Mouse (Mus musculus) forebrain, embryonic 12.5 days (tissue): ENCODE results near the gene Lgals1. TPM values are rescaled to one million over a fixed set of nuclear protein-coding genes. Genes with fewer than 3 reads are reported as not detected.

ENCODE experiments used
- ATAC-seq: fragments of 200-750 bp; cut with Nextera tagmentation; 2 replicates; pipeline ENCODE4 v1.8.0; 2017; ENCODE audit warnings: moderate TSS enrichment; ENCODE audit not compliant: low FRiP score
- H3K27ac ChIP-seq: fragments of 300-500 bp; sonication (generic); 2 replicates; pipeline ENCODE4 v1.5.1; 2016; ENCODE audit warnings: mild to moderate bottlenecking
- H3K27me3 ChIP-seq: fragments of 300-500 bp; sonication (generic); 2 replicates; pipeline ENCODE4 v1.6.1; 2016; ENCODE audit warnings: mild to moderate bottlenecking
- H3K36me3 ChIP-seq: fragments of 300-500 bp; sonication (generic); replicated peaks from 2 replicates; pipeline ENCODE4 v1.6.1; 2016; ENCODE audit warnings: mild to moderate bottlenecking
- H3K4me1 ChIP-seq: fragments of 300-500 bp; sonication (generic); 2 replicates; pipeline ENCODE4 v1.6.1; 2016
- H3K4me2 ChIP-seq: fragments of 300-500 bp; sonication (generic); 2 replicates; pipeline ENCODE4 v1.6.1; 2016; ENCODE audit warnings: mild to moderate bottlenecking, moderate library complexity
- H3K4me3 ChIP-seq: fragments of 300-500 bp; sonication (generic); replicated peaks from 2 replicates; pipeline ENCODE4 v1.5.1; 2016; ENCODE audit warnings: mild to moderate bottlenecking
- H3K9ac ChIP-seq: fragments of 300-500 bp; sonication (generic); 2 replicates; pipeline ENCODE4 v1.6.1; 2016; ENCODE audit warnings: mild to moderate bottlenecking
- H3K9me3 ChIP-seq: fragments of 300-500 bp; sonication (generic); 2 replicates; pipeline ENCODE4 v1.6.1; 2016
- WGBS: fragments of 180-500 bp; shearing (Covaris S2); methylation state at CpG from one replicate; pipeline ENCODE4 v1.1.7; 2016; 5-methylcytosine and 5-hydroxymethylcytosine counted together
- polyA plus RNA-seq: library from polyadenylated mRNA; unstranded; fragments of >200 nt; fragmentation: Nextera tagmentation; extraction: Ambion mirVana; gene quantifications from 2 replicates; pipeline ENCODE4 v1.2.1, GENCODE M21; 2016

Lgals1 gene
- polyA plus RNA-seq, 1 experiment from 2014 or later, result 321 TPM

DNA sequence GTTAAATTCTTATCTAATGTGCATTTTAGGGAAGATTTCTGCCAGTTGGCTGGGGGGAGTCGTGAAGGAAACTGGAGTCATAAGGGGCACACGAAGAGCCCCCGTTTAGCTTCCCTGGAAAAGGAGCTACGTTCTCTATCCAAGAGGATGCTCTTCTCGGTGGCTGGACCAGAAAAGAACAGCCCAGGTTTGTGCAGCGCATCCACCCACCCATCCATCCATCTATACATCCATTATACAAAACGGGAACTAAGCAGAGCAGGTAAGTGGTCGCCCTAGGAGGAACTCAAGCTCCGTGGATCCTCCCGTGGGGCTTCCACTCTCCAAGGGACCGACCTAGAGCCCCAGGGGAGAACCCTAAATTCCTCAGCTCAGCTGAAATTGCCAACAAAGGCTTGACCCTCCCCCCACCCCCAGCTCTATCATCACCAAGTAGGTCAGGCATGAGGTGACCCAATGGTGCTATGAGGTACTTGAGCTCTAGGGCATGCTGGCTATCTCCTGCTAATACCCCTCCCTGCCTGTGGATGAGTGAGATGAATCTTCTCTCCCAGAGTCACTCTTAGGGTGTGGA lies 21.7 kb downstream of the Lgals1 start:
- H3K27me3 ChIP-seq, result peaks cover 13% of the 10 kb centered on the region; the same call in 1 of the 2 replicates
- ATAC-seq, result no peak; the same call in none of the 2 replicates
- H3K9ac ChIP-seq, result peak overlapping the region; percentile 65
- H3K36me3 ChIP-seq, result peaks cover 23% of the 10 kb centered on the region
- 1% methylated on average over 11 of the region's 11 CpGs for WGBS
- H3K4me1 ChIP-seq, result peaks cover 14% of the 10 kb centered on the region
- H3K4me2 ChIP-seq, result peak overlapping the region; percentile 81
- H3K27ac ChIP-seq, result peak overlapping the region; percentile 57
- no peaks in the 10 kb centered on the region for H3K9me3 ChIP-seq
- H3K4me3 ChIP-seq, result peak overlapping the region; percentile 54

DNA sequence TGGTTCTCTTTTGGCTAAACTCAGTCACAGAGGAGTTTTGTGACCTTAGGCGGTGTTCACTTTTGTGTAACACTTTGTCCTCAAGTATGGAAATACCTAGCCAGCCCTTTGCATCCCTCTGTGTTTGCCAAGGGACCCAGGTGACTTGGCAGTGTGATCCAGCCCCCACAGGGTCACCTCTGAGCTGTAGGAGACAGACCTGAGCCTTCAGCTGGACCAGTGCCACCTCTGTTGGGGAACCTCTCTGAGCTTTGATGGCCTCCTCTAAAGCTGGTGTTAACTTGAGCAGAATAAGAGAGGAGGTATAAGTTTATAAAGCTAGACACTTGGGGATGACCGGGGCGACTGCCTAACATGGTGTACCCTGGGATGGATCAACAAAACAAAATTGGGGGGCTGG lies 22.4 kb downstream of the Lgals1 start:
- Histone ChIP-seq H3K4me2 (peak overlapping the region; percentile 81), H3K27me3 (peaks cover 13% of the 10 kb centered on the region; the same call in 1 of the 2 replicates), H3K36me3 (peaks cover 29% of the 10 kb centered on the region), H3K9ac (no peak overlapping the region), H3K9me3 (no peaks in the 10 kb centered on the region), H3K4me3 (peak overlapping the region; percentile 54), H3K4me1 (peaks cover 14% of the 10 kb centered on the region), H3K27ac (no peak overlapping the region)
- no peak for ATAC-seq
- 92% methylated on average over 3 of the region's 3 CpGs for WGBS

DNA sequence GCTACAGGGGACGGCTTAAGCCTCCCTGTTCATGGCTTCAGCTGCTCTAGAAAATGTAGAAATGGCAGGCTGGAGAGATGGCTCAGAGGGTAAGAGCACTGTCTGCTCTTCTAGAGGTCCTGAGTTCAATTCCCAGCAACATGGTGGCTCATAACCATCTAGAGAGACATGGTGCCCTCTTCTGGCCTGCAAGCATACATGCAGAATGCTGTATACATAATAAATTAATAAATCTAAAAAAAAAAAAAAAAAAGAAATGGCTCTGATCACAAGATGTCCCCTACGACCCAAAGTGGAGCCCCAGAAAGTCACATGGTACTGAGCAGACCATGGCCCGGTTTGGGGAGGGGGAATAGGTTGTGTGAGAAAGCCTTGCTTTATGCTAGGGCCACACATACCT lies 29.1 kb downstream of the Lgals1 start:
- no peak for ATAC-seq
- Histone ChIP-seq H3K27me3 (no peaks in the 10 kb centered on the region), H3K4me1 (peaks cover 3% of the 10 kb centered on the region; the same call in 1 of the 2 replicates), H3K36me3 (peaks cover 65% of the 10 kb centered on the region), H3K9me3 (no peaks in the 10 kb centered on the region), H3K4me3 (no peak overlapping the region), H3K4me2 (no peak overlapping the region), H3K9ac (no peak overlapping the region), H3K27ac (no peak overlapping the region)
- WGBS, result 77% methylated on average over 3 of the region's 3 CpGs

DNA sequence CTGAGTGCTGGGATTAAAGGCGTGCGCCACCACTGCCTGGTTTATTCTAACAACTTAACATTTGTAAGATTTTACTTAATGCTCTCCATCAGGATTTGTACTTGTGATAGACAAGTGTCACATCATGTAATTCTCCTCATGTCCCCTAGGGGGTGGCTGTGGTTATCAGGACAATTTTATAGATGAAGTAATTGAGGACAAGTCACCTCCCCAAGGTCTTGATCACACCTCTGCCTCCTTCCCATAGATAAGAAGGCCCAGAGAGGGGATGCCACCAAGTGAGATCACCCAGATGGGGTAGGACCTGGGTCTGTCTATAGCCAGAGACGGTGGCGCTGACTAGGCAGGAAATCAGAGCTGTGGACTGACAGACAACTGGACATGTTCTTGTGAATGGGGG lies 29.8 kb downstream of the Lgals1 start:
- no peak overlapping the region for H3K4me2 ChIP-seq
- H3K9me3 ChIP-seq, result no peaks in the 10 kb centered on the region
- H3K27ac ChIP-seq, result no peak overlapping the region
- no peak overlapping the region for H3K4me3 ChIP-seq
- ATAC-seq, result no peak
- WGBS, result 87% methylated on average over 4 of the region's 4 CpGs
- peaks cover 3% of the 10 kb centered on the region; the same call in 1 of the 2 replicates for H3K4me1 ChIP-seq
- peaks cover 66% of the 10 kb centered on the region for H3K36me3 ChIP-seq
- H3K9ac ChIP-seq, result no peak overlapping the region
- no peaks in the 10 kb centered on the region for H3K27me3 ChIP-seq

DNA sequence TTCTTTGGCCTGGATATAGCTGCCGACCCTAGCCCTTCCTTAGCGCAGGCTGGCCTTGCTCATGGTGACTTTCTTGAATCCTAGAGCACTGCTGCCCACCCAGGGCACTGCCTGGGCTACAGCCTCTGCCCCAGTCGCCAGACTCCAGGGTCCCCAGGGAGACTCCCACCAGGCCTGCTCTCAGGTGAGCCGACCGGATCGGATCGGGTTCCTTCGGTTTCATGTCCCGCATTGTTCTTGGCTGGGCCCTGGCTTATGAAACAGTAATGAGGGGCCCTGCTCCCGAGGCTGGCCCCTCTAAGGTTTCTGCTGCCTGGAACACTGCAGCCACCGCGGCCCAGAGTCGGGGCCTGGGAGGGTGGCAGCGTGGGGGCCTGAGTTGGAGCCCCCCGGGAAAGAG lies 30.5 kb downstream of the Lgals1 start:
- Histone ChIP-seq H3K27me3 (no peaks in the 10 kb centered on the region), H3K9ac (no peak overlapping the region), H3K4me2 (no peak overlapping the region), H3K4me1 (peaks cover 3% of the 10 kb centered on the region; the same call in 1 of the 2 replicates), H3K27ac (peak overlapping the region; percentile 13; the same call in 1 of the 2 replicates), H3K9me3 (no peaks in the 10 kb centered on the region), H3K4me3 (no peak overlapping the region), H3K36me3 (peaks cover 65% of the 10 kb centered on the region)
- 79% methylated on average over 15 of the region's 15 CpGs for WGBS
- no peak for ATAC-seq

DNA sequence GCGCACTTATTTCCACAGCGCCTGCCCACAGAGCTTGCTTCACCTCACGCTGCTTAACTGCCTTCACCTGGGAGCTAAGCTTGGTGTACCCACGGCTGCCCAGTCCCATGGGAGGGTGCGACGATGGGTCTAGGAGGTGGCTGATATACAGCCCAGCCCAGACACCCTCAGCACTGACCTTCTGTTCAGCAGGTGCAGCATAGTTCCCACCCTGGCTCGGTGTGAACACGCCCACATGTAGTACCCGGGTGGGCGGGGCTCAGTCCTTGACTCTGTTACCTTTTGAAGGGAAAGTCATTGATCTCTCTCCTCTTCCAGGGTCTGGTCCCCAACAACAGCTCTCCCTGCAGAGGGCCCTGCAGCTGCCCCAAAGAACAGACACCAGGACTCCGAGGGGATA lies 33.0 kb downstream of the Lgals1 start:
- Histone ChIP-seq H3K9me3 (no peaks in the 10 kb centered on the region), H3K9ac (no peak overlapping the region), H3K36me3 (peaks cover 52% of the 10 kb centered on the region), H3K4me1 (peaks cover 11% of the 10 kb centered on the region), H3K27ac (no peak overlapping the region), H3K27me3 (no peaks in the 10 kb centered on the region), H3K4me2 (no peak overlapping the region), H3K4me3 (no peak overlapping the region)
- ATAC-seq, result no peak
- 94% methylated on average over 11 of the region's 11 CpGs for WGBS

DNA sequence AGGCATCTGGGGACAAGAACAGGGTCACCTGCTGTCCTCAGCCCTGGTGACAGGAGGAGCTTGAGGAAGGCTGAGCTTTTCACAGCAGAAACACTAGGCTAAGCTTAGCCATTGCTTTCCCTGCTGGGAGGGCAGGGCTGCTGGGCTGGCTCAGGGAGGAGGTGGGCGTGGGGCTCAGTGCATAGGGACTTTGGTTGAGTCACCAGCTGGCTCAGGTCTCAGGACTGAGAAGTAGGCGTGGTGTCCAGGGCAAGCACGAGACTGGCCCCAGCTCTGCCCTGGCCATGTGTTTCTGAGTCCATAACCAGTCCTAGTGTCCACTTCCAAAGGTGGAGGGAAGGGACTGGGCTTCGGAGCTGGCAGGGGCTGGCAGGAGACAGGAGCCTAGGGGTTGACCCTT lies 33.6 kb downstream of the Lgals1 start:
- no peaks in the 10 kb centered on the region for H3K27me3 ChIP-seq
- H3K9ac ChIP-seq, result no peak overlapping the region
- no peaks in the 10 kb centered on the region for H3K9me3 ChIP-seq
- peaks cover 11% of the 10 kb centered on the region for H3K4me1 ChIP-seq
- WGBS, result 87% methylated on average over 4 of the region's 4 CpGs
- H3K4me3 ChIP-seq, result no peak overlapping the region
- H3K27ac ChIP-seq, result no peak overlapping the region
- H3K36me3 ChIP-seq, result peaks cover 55% of the 10 kb centered on the region
- no peak for ATAC-seq
- no peak overlapping the region for H3K4me2 ChIP-seq

DNA sequence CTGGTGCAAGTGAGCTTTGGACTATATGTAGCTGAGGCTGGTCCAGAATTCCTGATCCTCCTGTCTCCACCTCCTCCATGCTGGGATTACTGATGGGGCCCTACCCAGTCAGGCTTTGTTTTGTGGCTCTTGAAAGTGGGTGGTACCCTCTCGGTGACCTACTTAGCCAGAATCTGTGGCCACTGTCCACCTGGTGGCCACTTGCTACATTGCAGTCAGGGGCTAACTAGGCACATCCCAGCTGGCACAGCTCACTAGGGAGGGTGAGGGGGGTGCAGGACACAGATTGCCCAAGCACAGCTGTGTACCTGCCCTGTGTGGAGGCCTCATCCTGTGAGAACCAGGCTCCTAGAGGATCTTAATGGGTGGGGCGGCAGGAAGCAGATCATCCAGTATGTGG lies 36.4 kb downstream of the Lgals1 start:
- ATAC-seq, result peak; percentile 36; the same call in 1 of the 2 replicates
- H3K9me3 ChIP-seq, result no peaks in the 10 kb centered on the region
- no peaks in the 10 kb centered on the region for H3K27me3 ChIP-seq
- H3K4me3 ChIP-seq, result no peak overlapping the region
- no peak overlapping the region for H3K4me2 ChIP-seq
- H3K4me1 ChIP-seq, result peaks cover 9% of the 10 kb centered on the region
- no peak overlapping the region for H3K27ac ChIP-seq
- WGBS, result 42% methylated on average over 2 of the region's 2 CpGs
- no peak overlapping the region for H3K9ac ChIP-seq
- peaks cover 68% of the 10 kb centered on the region for H3K36me3 ChIP-seq

DNA sequence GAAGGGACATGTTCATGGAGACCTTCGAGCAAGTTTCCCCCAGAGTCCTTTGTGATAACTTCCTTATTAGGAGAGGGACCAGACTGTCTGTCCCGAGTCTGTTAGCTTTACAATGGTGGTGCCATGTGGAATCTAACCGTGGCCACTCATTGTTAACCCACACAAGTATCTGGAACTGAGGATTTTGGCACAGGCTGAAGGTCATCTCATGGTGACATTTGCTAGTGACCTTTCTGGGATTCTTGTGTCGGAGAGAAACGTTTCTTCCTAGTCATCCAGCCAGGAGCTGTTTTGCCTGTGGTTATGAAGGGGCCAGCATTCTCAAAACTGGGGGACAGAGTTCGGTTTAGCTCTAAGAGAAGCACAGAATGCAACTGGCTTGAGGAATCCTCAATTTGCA lies 45.1 kb downstream of the Lgals1 start:
- no peak for ATAC-seq
- 83% methylated on average over 6 of the region's 6 CpGs for WGBS
- peaks cover 17% of the 10 kb centered on the region for H3K36me3 ChIP-seq

DNA sequence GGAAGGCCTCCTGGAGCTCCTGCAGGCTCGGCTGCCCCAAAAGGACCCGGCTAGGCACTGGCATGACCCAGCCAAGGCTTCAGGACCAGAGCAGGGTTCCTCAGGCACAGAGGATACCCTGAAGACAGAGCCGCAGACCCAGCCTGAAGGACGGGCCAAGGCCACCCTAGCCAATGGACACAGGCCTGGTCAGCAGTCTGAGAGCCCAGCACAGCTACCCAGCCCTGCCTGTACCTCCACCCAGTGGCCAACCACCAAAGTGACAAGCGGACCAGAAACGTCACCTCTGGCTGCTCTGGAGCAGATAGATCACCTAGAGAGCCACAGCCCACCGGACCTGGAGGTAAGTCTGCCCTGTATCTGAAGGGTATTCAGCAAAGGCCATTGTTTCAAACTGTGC lies 47.4 kb downstream of the Lgals1 start:
- Histone ChIP-seq H3K4me1 (0 out of 2 replicates have a peak, but pooled peaks cover 6% of the 10 kb centered on the region), H3K27ac (no peak overlapping the region), H3K36me3 (no peaks in the 10 kb centered on the region; the same call in 1 of the 2 replicates), H3K27me3 (no peaks in the 10 kb centered on the region), H3K4me2 (no peak overlapping the region), H3K9ac (no peak overlapping the region), H3K4me3 (no peak overlapping the region), H3K9me3 (no peaks in the 10 kb centered on the region)
- ATAC-seq, result 0 out of 2 replicates have a peak, but pooled peaks have one; percentile 36
- 69% methylated on average over 7 of the region's 7 CpGs for WGBS

More for the DNA sequence above, 45.1 kb downstream of the Lgals1 start:
- H3K27ac ChIP-seq, result no peak overlapping the region
- no peak overlapping the region for H3K9ac ChIP-seq
- H3K4me2 ChIP-seq, result no peak overlapping the region
- H3K4me1 ChIP-seq, result no peaks in the 10 kb centered on the region
- H3K9me3 ChIP-seq, result no peaks in the 10 kb centered on the region
- H3K4me3 ChIP-seq, result no peak overlapping the region
- no peaks in the 10 kb centered on the region for H3K27me3 ChIP-seq

DNA sequence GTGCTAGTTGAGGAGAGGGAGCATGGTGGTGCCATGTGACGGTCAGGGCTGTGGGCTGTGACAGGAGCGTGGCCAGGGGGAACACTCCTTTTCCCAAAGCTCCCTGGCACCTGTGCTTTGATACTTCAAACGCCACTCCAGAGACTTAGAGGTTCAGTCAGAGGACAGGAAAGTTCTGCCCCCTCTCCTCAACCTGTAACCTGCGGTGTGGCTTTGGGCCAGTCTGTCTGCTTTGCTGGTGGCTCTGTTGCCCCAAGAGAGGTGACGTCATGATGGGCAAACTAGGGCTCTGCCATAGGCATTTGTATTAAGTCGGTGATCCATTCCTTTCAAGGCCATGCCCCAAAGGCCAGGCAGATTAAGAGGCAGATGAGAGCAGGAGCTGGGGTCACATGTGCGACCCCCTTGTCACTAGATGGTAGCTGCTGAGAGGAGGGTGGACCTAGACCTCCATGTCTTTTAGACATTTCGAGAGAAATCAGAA lies 51.2 kb downstream of the Lgals1 start:
- WGBS, result 88% methylated on average over 8 of the region's 8 CpGs

DNA sequence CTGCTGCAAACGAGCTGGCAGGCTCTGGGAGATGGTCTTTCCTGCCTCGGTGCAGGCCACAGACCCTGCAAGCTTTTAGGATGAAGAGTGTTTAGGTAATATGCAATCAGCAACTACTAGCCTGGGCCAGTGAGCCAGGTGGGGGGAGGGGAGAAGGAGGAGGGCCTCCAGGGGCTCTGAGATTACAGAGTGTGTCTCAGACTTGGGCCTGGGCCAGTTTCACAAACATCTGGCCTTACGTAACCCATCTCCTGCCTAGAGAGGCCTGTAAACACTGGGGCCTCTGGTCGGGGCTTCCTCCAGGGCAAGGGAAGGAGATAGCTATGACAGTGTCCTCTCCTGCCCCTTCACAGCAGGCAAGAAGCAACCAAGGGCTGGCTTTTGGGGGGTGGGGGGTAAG lies 52.4 kb downstream of the Lgals1 start:
- Histone ChIP-seq H3K27ac (peak overlapping the region; percentile 47; the same call in 1 of the 2 replicates), H3K36me3 (no peaks in the 10 kb centered on the region; the same call in 1 of the 2 replicates), H3K9me3 (no peaks in the 10 kb centered on the region), H3K4me2 (no peak overlapping the region), H3K4me1 (peaks cover 24% of the 10 kb centered on the region), H3K27me3 (no peaks in the 10 kb centered on the region), H3K9ac (no peak overlapping the region), H3K4me3 (no peak overlapping the region)
- WGBS, result 39% methylated on average over 4 of the region's 4 CpGs
- no peak for ATAC-seq

More for the DNA sequence above, 51.2 kb downstream of the Lgals1 start:
- Histone ChIP-seq H3K9ac (no peak overlapping the region), H3K27ac (no peak overlapping the region), H3K9me3 (no peaks in the 10 kb centered on the region), H3K4me1 (peaks cover 15% of the 10 kb centered on the region; the same call in 1 of the 2 replicates), H3K4me2 (no peak overlapping the region), H3K36me3 (no peaks in the 10 kb centered on the region; the same call in 1 of the 2 replicates), H3K27me3 (no peaks in the 10 kb centered on the region), H3K4me3 (no peak overlapping the region)
- no peak for ATAC-seq
